Mouse (Mus musculus): Measurements from ENCODE around the gene C1qtnf7.

C1qtnf7 gene

DNA sequence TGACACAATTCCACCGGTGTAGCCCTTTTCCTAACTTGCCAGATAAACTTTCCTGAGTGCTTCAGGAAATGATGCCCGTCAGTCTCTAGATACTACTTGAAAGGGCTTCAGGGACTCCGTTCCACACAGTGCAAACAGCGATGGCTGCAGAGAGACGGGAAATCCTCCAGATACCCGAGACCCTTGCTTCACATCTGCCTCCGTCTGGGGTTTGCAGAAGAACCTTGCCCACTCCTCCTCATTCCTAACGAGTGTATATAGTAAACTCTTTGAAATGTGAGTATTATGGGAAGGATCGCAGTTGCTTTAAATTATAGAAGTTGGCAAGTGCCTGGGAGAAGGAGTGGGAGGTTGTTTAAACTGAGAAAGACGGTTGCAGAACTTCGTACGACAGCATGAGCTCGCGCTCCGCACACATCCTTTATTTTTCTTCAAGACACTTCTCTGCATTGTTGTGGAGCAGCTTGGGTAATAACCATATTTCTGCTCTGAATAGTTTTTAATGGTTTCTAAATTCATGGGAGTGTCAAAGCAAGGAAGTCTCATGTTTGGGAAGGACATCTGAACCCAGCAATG, at the start of gene C1qtnf7:
Gene C1qtnf7 (plus strand): TSS at position 138 of the 576 bp plus-strand sequence.
- no peak for DNase-seq (ENCODE audit: inconsistent age in 2 of 2, low spot score in 1 of 2)

DNA sequence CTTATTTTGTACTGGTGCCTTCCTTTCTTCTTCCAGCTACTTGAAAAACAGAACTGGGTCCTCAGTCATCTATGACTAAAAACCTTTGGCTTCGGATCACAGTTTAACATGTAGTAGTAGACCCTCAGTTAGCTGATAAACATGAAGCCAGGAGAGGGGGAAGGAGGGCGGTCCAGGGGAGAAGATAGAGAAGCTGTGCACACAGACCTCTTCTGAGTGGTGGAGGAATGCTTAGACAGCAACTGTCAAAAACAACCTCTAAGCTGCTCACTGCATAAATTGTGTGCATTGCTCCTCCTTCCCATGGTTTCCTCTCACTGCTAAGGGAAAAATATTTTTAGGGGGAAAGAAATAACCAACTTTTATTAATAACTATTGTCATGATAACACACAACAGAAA, 48.6 kb upstream of the C1qtnf7 start:
- no peak for DNase-seq (ENCODE audit: inconsistent age in 2 of 2, low spot score in 1 of 2)

DNA sequence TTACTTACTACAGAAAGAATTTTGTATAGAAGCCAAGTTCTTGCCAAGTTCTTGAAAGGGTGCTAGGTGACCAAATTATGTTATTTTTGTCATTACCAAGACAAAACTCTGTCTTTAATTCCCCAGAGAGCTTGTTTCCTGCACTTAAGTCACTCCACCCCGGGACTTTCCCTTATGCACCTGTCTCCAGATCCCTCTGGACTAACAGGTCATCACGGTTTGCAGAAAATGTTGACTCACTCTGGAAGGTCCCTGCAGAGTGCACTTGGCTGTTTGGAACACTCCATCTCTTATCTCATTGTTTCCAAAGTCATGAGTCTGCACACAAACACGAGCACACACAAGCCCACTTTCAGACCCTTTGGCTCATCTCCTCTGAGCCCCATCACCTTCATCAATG, 48.1 kb upstream of the C1qtnf7 start:
- no peak for DNase-seq (ENCODE audit: inconsistent age in 2 of 2, low spot score in 1 of 2)

DNA sequence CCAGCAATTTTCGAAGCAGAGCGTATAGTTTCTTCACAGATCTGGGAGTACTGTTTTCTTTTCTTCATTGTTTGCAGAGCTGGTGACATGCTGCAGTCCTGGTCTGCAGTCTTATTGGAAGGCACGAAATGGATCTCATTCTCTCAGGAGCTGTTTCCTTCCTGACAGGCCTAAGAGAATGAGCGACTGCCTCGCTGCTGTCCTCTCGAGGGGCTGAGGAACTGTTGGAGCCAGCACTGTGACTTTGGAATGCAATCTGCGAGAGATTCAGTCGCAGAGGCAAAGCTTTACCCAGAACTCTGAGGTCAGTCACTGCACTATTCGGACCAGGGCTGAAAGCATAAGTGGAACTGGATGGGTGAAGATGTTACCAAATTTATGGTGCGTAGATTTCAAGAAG, 46.4 kb upstream of the C1qtnf7 start:
- DNase-seq (ENCODE audit: inconsistent age in 2 of 2, low spot score in 1 of 2): no peak

DNA sequence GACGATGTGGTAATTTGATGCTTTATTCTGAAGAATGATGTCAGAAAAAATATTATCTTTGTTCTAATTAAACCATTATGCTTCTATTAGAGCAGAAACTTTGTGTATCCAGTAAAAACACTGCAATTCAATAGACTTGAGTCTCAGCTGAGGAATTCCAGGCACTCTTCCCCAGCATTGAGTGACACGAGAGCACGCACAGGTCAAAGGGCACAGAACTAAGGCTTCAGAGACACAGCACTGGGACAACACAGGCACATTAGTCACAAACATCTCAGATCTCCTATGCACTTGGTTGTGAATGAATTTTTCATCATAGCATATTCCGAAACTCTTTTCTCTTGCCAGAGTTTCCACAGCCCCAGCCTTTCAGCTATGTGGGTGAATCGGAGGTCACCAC, 37.4 kb upstream of the C1qtnf7 start:
- DNase-seq (ENCODE audit: inconsistent age in 2 of 2, low spot score in 1 of 2): no peak

DNA sequence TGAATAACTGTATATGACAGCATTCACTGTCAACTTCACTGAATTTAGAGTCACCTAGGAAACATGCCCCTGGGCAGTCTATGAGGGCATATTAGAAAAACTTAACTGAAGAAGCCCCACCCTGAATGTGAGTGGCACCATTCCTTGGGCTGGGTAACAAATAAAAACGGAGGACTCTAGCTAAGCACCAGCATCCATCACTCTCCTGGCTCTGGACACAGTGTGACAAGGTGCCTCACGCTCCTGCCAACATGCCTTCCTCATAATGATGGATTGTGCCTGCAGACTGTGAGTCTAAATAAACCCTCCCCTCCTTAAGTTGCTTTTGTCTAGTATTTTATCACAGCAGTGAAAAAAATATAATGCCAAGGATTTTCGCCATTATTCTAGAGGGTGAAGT, 35.3 kb upstream of the C1qtnf7 start:
- no peak for DNase-seq (ENCODE audit: inconsistent age in 2 of 2, low spot score in 1 of 2)

DNA sequence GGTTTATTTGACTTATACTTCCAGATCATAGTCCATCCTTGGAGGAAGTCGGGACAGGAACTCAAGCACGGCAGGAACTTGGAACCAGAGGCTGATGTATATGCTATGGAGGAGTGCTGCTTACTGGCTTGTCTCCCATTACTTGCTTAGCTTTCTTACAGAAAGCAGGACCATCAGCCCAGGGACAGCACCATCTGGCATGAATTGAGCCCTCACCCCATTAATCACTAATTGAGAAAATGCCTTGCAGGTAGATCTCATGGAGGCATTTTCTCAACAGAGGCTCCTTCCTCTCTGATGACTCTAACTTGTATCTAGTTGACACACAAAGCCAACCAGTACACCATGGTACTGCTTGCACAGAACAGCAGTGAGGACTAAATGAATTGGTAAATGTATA, 34.6 kb upstream of the C1qtnf7 start:
- DNase-seq (ENCODE audit: inconsistent age in 2 of 2, low spot score in 1 of 2): no peak

DNA sequence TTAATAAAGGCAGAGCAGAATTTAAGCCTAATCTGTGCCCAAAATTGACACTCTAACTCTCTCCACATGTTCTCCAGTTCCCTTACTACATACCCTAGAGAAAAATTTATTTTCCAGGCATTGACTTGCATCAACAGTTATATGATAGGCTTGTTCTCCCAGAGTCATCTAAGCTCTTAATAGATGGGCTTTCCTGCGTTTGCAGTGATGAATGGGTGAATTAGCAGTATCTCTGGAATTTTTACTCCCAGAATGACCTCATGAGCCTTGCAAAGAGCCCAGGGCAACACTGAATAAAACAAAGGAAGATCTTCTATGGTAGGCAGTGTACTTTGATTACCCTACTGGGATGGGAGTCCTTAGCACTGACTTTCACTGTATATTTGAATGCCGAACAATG, 33.5 kb upstream of the C1qtnf7 start:
- no peak for DNase-seq (ENCODE audit: inconsistent age in 2 of 2, low spot score in 1 of 2)

DNA sequence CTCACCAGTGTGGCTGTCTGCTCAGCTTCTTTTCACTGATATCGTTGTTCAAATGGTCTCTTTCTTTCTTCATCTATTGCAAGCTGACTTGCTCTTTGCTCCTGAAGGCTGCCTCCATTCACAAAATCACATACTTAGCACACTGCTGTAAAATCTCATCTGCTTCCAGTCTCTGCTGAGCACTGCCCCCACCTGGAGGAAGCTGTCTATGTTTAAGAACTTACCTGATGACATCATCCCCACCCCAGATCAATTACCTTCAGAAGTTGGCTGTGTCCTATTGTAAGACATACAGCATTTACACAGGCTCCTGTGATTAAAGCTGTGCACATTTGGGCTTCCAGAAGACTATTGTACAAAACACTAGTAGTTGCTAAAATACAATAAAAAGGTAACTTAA, 13.5 kb upstream of the C1qtnf7 start:
- no peak for DNase-seq (ENCODE audit: inconsistent age in 2 of 2, low spot score in 1 of 2)

DNA sequence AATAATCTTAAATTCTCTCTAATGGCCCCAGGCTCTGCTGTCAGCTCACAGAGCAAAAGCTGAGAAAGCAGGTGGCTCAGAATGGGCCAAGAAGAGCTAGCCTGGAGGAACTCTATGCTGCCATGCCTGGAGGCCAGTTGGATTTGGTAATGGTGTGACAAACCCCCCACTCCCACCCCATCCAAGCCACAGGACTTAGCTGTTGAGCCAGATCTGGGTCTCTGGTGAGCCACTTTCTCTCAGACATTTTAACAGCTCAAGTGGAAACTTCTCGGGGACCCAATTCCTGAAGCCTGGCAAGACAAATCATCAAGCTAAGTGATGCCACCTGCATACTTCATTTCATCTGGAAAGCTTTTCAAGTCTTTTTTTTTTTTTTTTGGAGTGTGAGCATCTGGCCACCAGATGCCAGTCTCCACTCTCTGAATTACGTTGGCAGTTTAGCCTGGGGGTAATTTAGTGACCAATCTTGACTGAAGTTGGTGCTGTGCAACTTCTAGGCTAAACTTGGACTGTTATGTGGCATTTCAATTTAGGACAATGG, 11.0 kb upstream of the C1qtnf7 start:
- DNase-seq (ENCODE audit: inconsistent age in 2 of 2, low spot score in 1 of 2): no peak

DNA sequence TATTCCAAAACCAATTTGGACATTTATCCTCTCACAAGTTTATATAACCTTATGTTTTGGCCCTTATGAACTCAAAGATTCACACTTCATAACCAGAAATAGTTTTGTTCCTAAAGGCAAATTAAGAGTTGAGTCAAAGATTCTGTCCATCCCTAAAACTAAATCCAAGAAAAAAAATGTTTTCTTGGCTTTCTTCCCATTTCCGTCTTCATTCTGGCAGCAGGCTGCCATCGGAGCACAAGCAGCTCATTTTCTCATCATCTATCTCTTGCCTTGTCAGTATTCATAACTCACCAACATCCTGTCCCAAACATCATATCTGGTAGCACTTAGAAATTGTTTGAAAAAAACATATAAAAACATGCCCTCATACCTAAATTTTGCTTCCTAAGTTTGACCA, 6.9 kb upstream of the C1qtnf7 start:
- DNase-seq (ENCODE audit: inconsistent age in 2 of 2, low spot score in 1 of 2): no peak

DNA sequence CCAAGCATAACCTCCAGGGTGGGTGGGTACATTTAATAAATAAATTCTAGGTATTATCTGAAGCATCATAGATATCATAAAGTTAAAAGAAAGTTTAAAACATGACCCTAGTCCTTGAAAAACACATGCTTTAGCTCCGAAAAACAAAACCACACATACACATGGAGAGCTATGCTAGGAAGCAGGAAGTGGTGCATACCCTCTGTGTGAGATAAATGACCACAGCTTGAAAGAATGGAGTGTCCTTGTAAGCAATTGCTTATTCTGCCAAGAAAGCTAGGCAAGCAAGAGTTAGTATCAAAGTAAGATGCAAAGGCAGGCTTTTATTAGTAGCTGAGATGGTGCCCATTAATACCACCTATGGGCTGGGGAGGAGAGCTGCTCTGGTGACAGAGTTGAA, 6.4 kb upstream of the C1qtnf7 start:
- DNase-seq (ENCODE audit: inconsistent age in 2 of 2, low spot score in 1 of 2): no peak

DNA sequence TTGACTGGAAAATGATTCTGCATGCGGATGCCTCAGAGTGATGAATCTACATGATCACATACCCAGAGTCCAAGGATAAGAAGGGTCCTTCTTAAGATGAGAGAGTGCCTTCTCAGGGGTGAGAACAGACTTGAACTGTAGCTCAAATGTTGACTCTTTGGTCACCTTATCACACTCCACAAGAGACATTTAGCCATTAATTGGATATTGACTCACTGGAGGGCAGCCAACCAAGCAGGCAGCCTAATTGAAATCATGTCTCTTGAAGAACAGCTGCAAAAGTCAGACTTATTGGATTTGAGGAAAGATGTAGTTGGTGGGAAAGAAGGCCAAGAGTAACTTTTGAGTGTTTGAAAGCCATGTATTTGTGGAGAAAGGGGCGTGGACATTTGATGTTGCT, 4.2 kb upstream of the C1qtnf7 start:
- no peak for DNase-seq (ENCODE audit: inconsistent age in 2 of 2, low spot score in 1 of 2)

DNA sequence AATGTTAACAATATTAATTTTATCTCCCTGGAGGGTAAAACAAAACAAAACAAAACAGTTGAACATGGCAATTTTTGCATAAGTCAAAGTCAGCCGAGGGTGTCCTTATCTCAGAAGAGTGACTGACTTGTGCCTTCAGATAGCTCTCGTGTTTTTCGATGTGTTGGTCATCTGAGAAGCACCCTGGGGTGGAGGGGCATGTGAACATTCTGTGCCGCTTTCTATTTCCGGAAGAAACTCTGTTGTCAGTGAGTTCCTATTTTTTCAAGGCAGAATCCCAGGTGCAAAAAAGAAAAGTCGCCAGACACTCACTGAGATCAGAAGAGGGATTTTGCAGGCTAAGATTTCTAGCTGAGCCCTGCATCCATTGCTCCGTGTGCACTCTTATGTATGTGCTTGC, 1.2 kb downstream of the C1qtnf7 start:
- no peak for DNase-seq (ENCODE audit: inconsistent age in 2 of 2, low spot score in 1 of 2)

DNA sequence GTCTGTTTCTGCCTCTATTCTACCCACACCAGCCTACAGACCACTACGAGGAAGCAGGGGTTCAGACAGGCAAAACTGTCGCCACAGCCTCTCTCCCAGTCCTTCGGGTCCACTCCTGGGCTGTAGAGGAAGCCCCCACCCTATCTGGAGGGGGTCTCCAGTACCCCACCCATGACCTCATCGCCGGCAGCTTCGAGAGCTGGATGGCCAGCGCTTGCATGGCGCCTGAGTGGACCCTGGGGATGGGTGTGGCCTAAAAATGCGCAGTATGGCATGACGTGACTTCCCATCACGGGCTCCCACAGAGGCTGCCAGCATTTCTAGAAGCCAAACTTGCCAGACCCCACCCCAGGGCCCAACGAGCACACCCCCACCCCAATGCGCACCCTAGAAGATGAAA, 2.0 kb downstream of the C1qtnf7 start:
- no peak for DNase-seq (ENCODE audit: inconsistent age in 2 of 2, low spot score in 1 of 2)

DNA sequence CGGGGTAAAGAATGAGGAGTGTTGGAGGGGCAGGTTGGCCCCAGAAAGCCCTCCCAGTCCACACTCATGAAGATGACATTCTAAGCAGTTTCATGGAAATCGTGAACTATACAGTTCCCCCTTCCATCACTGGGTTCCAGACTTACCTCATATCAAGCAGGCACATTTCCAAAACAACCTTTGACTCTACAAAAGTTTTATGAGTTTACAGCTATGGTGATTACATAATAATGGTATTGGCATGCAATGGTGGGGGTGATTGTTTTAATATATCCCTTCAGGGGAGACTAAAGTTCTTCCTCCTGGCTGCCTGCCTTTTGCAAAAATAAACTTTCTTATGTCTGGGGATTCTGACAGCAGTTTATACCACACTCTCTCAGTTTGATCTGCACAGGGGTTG, 4.6 kb downstream of the C1qtnf7 start:
- DNase-seq (ENCODE audit: inconsistent age in 2 of 2, low spot score in 1 of 2): no peak

DNA sequence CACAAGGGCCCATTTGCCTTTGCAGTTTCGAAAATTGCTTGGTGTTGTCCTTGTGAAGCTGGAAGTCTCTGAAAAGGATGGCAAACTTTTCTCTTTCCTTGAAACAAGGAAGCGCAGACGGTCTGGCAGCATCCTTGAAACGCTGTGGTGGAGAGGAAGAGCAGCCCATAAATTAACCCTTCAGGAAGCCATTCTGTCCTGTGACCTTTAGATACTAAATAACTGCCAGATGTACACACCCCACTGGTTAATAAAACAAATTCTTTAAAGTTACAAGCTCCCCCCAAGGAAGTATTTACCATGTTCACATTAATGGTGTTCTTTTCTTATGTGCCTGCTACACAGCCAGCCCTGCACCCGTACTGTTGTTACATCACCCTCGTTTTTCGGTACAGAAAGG, 6.0 kb downstream of the C1qtnf7 start:
- DNase-seq (ENCODE audit: inconsistent age in 2 of 2, low spot score in 1 of 2): peak in 1 of 2 experiments; percentile 31

DNA sequence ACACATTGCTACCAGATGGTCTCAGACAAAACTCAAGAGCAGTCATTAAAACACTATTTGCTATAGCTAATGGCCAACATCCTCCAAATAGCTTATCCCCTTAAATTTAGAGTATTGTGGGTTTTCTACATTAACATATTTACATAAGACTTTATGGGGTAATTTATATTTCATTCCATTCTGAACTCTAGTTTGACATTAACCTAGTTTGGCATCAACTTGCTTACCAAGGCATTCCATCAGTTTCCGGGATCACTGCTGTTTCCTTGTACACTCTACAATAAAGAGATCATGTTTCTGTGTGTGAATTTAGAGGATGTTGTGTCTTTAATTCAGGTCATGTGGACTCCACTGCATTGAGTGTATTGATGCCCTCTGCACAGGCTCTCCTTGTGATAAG, 7.5 kb downstream of the C1qtnf7 start:
- DNase-seq (ENCODE audit: inconsistent age in 2 of 2, low spot score in 1 of 2): no peak

DNA sequence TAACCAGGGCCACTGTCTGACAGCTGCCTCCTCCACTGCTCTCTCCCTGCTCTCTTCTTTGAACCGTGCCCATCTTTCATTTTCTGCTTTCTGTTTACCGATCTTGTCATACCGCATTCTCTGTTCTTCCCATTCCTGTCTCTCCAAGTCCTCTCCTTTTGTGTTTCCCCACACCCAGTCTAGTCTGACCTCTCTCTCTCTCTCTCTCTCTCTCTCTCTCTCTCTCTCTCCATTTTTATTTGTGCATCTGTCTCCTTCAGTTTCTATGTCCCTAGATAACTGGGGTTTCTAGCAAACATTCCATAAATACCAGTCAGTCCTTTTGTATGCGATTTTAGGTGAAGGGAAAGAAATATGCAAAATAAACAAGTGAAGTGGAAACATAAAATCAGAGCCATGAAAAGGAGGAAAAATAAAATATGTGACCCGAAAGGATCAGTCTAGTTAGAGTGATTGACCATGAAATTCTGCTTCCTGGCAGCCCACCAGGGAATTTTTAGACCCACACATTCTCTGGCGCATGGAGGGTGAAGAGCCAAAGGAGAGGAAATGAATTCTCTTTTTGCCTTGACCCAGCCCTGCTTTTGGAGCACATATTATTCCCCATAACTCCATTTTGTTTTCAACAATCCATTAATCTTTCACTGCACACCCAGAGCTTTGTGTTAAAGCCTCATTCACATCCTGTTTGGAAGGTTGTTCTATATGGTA, 11.7 kb downstream of the C1qtnf7 start:
- DNase-seq (ENCODE audit: inconsistent age in 2 of 2, low spot score in 1 of 2): no peak

DNA sequence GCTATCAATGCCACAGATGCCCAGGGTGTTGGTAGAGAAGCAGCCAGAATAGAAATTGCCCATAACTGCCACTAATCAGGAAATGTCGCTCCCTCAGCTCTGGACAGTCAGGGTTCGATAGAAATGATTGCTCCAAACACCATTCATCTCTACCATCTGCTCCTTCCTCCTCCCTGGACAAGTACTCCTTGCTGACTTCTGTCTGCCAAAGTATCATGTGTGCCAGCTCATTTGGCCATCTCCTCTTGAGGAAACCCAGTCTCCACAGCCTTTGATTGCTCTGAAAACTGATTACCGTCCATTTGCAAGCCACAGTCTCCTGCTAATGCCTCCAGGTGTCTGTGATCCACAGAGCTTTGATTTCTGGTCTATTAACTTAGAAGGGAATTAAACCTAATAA, 14.8 kb downstream of the C1qtnf7 start:
- DNase-seq (ENCODE audit: inconsistent age in 2 of 2, low spot score in 1 of 2): peak in 1 of 2 experiments; percentile 42

DNA sequence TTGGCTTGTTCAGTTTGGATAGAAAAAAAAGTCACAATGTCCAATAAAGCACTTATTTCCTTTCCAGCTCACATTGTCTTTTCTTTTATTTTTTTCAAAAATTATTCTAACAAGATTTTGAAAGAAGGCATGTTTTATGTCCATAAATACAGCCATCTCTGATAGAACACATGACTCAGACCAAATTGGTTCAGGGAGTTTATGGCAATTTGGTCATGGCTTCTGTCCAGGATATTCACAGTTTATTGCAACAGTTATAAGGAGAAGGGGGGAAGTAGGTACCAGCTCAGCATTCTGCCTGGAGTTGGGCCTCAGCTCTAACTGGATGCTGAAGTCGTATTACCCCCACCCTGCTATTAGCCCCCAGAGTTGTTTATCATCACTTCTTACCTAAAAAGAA, 15.5 kb downstream of the C1qtnf7 start:
- DNase-seq (ENCODE audit: inconsistent age in 2 of 2, low spot score in 1 of 2): no peak

DNA sequence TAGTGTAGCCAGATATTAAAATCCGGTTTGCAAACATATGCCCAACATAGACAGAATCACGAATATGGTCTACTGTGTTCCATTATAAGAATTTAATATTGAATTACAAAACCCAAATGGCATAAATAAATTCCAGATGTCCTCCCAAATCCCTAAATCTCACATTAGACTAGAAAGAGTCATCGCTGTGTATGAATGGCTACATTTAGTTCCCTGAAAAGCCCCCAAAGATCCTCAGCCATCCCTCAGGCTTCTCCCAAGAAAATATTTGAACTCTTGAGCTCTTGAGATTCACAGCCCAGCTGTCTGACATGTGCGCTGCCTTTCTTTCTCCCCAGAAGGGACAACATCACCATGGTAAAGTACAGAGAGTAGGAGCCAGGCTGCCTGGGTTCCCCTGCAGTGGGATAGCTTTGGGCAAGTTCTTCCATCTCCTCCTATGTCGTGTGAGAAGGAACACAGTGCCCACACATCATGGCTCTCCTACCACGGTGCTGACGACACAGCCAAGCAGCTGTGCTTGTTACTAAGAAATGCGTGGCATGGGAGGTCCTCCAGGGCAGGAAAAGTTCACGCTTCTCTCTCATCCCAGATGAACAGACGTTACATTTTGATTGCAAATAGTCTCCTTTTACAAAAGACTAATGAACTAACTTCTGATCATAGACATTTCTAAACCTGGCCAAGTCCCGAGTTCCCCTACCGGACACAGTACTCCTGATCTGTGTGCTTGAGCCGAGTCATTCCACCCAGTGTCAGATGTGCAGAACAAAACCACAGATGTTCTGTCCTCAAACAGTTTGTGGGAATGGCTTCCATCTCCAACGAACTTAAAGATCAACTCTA, 23.2 kb downstream of the C1qtnf7 start:
- DNase-seq (ENCODE audit: inconsistent age in 2 of 2, low spot score in 1 of 2): no peak

Measured in adrenal gland, adult (tissue).